Mouse (Mus musculus) spleen, embryonic (tissue): Measurements from ENCODE around the gene Pxdn.

ENCODE experiments used
- CTCF ChIA-PET: fragments of 350-600 bp; sonication (Branson Sonifier 250); formaldehyde crosslinking; loops from one replicate; lab custom pipeline; 2022; lab: Charles Lee

Gene Pxdn

DNA sequence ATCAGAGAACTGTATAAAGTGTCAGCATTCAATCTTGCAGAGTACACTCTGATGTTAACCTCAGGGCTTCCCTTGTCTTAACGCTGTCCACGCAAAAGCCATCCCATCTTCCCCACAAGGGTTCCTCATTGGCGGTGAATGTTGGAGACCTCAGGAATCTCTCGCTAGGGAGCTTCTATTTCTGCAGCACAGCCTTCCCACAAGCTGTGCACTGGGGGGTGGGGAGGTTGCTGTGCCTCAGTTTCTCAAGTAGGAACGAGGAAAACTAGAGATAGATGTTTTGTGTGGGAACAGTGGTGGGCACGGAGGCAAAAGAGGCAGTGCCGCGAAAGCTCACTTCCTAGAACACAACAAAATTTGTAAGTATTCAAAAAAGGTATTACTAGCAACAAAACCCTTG is at the start of gene Pxdn:
Gene Pxdn, plus strand, starts transcription at position 301 of the 400 bp plus-strand sequence.
- CTCF ChIA-PET = no interaction called here

DNA sequence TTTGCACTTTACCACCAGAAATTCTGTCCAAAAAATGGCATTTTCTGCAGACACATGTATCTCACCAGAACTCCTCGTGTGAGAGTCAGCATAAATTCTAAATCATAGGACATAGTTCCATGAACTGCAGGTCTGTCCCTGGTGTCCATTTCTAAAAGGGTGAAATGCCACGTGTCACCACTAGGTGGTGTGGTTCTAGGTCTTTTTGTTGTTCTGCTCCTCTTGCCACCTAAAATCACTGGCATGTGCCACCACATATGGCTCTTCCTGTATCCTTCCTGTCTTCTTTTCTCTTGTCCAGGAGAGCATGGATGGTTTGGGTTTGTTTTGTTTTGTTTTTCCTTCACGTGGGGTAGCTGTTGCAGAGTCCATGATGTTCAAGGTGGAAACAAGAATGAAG is 42.7 kb upstream of the Pxdn start:
- CTCF ChIA-PET = no interaction called here

DNA sequence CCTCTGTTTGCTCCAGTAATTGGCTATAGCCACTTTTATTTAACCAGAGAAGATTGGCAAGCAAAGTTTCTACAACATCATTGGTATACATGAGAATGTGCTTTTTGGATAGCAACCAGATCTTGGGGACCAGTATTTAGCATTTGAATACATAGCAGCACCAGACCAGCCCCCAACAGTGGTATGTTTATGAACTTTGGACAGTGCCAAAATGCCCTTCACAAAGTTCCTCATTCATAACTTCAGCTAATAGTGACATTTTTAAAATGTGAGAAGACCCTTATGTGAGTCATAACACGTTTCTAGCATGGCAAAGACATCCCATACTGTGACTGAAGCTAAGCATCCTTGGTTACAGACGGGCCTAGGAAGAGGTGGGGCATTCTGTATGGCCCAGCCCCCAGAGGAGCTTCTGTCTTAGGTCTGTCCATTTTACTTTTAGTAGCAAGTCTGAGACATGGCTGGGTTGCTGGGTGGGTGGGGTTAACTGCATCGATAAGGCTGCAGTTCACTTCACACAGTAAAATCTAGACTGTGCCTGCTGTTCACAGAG is 39.8 kb upstream of the Pxdn start:
- CTCF ChIA-PET = no interaction called here

DNA sequence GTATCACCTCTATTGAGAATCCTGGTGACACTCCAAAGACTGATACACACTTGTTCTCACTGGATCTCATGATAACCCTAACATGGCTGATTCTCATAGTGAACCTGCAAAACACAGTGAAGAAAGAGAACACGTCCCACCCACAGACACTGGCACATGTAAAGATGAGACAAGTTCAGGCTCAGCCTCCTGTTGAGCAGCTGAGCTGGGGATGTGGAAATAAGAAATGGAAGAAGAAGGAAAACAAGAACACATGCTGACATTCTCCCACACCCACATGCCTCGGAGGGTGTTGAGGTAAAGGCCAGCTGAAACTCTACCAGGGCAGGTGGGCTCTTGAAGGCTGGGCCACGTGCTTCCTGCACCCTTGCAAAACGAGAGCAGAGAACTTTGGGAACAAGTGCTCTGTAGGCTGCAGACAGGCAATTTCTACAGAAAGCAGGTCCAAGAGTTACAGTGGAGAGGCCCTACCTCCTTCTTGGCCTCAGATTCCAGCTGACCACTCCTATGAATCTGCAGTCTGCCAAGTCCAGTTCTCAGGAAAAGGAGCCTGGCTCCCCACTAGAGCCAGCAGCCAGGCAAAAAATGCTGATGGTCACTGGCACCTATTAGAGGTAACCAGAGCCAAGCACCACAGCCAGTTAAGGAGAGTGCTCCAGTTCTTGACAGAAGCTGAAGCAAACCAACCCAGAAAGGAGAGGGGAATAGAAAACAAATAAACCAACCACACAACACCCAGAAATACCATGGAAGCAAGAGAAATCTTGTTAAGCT is 33.1 kb upstream of the Pxdn start:
- CTCF ChIA-PET = no interaction called here

DNA sequence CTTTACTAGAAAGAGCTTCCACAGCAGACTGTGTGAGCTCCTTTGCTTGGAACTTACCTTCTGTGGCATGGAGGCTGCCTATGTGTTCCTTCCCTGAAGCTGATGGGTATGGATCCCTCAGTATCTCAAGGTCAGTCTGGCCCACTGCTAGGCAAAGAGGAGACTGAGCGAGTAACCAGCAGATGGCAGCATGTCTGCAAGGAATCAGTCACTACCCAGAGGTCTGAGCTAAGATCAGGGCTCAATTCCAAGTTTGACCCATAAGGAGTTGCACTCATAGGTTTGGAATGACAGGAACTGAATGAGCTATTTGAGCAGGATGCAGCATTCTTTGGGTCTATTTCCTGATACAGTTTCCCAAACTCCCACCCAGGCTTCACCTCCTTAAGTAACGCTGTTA is 30.4 kb upstream of the Pxdn start:
- CTCF ChIA-PET = no interaction called here

DNA sequence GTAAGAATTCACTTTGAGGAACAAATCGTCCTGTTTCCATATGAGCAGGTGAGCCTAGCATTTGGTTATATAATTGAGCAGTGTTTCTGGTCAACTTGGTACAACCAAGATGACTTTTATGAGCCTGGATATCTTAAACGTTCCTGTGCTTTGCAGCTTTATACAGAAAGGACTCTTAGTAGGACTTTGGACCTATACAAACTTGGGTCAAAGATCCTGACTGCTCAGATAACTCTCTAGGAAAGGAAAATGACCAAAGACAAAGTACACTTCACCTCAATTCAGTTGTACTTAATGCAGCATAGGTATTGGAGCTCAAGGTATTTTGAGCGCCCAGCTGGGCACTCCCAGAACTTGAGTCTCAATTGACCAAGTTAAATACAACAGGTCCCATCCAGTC is 21.3 kb upstream of the Pxdn start:
- CTCF ChIA-PET = no interaction called here

DNA sequence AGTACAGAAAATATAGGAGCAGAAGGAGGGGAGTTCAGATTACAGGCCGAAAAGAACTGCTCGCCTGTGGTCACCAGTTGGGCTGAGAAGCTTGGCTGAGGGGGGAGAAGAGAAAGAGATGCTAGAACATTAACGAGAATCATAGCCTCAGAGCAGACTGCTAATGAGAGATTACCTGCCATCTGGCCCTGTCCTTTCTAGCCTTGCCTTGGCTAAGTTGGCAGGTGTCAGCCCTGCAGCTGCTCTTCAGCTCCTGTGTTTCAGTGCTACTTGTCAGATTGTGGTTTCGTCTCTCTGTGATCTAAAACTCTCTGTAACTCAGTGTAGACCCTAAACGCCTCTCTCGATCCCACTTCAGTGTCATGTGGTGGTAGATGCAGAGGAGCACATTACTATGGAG is 20.6 kb upstream of the Pxdn start:
- CTCF ChIA-PET = no interaction called here

DNA sequence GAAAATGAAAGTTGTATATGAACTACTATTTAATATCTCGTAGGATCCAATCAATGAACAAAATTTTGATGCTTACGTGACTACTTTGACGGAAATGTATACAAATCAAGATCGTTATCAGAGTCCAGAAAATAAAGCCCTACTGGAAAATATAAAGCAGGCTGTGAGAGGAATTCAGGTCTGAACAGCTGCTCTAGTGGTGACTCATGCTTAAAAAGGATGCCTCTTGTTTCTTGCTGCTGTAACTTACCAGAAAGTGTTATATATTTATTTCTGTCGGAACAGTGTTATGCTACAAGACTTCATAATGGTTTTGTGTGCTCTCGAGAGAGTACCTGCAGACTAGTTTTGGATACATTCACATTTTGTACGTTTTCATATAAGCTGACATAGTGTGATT is 17.1 kb upstream of the Pxdn start:
- CTCF ChIA-PET = no interaction called here

DNA sequence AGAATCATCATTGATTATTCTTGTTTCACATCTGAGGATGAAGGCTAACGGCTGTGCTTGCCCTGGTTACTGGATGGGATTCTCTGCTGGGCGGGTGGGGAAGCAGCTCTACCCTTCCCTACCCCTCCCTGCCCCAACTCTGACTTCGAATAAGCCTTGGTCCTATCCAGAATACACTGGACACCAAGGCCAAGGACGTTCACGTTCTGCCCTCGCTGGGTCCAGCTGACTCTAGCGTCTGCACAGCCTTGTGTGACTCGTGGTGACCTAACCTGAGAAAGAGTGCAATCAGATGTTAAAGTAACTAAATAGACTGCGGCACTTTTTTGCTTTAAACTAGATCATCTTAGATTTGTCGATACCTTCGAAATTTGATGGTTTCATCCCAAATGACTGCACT is 15.9 kb upstream of the Pxdn start:
- CTCF ChIA-PET = no interaction called here

DNA sequence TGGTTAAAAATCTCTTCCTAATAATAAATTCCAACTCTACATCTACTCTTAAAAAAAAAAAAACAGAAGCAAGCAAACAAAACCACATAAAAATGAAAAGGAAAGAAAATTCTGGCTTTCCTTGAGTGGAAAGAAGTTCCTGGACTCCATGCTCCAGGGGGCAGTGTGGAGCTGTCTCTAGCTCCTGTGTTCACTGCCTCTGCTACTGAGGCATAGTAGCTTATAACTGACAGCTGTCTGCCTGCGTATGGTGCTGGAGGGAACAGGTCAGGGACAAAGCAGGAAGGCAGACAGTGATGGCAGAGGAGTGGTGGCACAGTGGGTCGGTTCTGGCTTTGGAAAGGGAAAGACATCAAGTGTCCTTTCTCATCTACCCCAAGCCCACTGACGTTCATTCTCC is 10.5 kb upstream of the Pxdn start:
- CTCF ChIA-PET = no interaction called here

DNA sequence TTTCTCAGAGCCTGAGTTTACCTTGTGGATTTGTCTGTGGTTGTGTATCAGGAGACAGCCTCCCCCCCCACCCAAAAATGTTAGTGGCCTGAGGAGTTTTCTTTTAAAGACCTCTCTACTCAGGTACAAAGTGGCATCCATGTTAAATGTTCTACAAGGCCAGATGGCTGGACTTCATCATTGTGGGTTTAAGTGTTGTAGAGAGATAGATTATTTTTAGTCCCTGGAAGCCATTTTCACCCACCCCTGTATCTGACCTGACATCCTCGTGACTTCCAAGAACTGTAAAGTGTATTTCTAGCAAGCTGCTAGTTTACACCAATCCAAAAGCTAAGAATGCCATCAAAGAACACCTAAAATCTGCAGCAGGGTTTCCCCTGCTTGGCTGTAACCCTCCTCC is 6.8 kb upstream of the Pxdn start:
- CTCF ChIA-PET = no interaction called here

DNA sequence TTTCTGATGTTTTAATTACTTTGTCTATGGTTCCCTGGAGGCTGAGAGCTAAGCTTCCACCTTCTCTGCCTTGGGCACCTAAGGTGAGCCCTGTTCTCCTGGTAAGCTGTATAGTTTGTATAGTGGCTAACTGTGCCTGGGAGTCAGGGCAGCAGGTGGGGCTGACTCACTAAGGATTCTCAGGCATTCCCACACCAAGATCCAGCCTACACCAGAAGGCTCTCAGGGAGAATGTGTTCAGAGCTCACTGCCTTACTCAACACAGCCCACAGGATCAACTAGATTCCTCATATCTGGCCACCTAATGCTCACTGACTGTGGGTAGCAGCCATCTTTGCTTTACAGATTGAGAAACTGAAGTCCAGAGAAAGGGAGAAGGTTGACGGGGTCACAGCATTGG is 4.5 kb upstream of the Pxdn start:
- CTCF ChIA-PET = no interaction called here

DNA sequence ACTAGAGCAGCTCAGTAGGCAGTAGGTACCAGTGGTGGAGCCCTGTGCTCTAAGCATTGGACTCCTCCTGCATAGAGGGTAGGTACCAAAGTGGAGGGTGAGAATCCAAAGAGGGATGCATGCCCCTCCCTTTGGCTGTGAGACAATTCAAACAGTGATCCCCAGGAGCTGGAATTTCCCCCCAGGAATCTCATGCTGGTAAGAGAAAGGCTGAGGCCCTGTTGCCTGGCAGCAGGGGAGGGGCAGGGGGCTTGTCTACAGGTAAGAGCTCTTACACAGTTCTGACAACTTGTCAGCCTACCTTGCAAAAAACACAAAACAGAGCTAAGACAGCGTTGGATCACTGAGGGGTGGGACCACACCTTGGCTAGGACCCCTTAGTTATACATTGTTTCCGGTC is 3.9 kb upstream of the Pxdn start:
- CTCF ChIA-PET = no interaction called here

DNA sequence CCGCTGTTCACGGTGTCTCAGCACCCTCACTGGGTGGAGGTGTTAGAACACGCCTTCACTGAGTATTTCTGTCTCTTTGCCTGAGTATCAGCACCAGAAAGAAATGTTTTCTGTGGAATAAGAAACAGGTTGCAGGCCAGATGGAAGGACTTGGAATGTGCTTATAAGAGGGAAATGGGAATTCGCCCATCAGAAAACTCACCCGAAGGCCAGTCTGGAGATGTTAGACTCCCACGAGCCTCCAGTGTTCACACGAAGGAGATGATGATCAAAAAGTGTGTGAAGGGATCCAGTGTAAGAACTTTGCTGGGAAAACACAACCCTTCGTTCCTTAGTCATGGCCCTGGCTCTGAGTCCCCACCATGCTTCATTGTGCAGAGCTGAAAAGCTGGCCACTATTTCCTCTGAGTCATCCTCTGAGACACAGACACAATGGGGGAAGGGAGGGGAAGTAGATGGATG is 3.3 kb upstream of the Pxdn start:
- CTCF ChIA-PET = no interaction called here

DNA sequence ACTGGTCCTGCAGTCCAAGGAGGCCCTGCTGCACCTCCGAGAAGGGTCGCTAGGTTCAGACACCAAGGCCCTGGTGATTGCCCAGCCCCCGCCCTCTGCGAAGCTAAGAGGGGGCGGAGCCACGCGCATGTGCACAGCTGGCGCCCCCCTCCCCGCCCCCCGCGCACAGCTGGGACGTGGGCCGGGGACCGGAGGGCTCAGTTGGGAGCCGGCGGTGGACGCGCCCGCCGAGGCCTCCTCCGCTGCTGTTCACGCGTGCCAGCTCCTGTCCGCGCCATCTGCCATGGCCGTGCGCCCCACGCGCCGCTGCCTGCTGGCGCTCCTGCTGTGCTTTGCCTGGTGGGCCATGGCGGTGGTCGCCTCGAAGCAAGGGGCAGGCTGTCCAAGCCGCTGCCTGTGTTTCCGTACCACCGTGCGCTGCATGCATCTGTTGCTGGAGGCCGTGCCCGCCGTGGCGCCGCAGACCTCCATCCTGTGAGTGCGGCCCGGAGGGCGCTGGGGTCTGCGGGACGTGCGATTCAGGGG is 505 bp downstream of the Pxdn start:
- CTCF ChIA-PET = no interaction called here

DNA sequence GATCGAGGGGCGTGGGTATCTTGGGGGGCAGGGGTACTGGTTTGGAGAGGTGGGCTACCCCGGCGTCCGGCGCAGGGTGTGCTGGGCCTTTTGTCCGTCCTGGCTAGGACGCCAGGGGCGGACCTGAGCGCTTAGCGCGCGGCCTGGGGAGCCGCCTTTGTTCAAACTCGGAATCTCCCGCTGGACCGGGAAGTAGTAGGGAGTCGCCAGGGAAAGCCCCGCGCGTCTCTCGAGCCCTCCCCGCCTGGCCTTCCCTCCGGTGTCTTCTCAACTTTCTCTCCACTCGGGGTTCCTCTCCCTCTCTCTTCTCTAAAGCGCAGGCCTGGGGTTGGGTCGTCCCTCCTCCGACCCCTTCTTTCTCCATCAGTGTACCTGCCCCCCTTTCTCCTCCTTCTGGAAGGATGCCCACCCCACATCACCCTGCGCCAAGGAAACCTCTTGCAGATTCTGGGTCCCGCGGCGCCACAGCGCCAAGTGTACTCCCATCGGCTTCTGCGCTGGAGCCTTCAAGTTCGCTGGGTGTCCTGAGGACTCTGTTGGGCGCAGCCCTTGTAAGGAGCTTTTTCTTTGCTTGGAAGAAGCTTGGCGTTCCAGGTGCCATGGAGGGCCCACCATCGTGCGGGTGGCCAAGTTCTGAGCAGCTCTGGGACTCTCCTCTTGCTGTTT is 1.1 kb downstream of the Pxdn start:
- CTCF ChIA-PET = no interaction called here

DNA sequence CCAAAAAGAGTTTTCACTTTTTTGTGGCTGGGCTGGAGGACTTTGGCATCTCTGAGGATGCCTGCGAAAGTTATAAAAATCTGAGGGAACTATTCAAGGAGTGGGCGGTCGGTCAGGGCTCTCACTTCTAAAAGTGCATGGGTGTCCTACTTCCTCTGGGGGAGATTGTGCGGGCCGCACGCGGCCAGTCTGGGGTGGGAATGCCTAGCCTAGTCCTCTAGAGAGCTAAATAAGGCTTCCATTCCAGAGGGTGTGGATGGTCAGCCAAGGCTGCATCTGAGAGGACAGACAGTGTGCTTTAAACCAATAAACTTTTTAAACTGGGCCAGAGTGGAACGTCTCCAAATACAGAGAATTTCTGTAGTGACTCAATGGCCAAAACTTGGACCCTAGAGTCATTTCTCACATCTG is 1.9 kb downstream of the Pxdn start:
- CTCF ChIA-PET = no interaction called here

DNA sequence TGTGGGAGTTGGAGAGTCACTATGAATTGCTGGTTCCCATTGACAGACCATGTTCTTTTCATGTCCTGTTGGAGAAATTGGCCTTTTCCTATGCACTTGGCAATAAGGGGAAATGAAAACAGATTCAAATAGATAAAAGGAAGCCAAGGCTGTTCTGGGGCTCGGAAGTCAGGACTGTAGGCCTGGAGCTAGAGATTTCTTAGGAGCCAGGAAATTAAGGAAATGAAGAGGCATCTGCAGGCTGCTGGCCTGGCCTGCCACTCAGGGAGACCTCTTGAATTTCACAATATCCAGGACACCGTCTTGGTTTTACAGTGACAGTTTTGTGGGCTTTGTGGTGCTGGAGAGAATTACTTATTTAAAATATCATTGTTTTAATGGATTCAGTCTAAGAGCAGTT is 5.0 kb downstream of the Pxdn start:
- CTCF ChIA-PET = no interaction called here

DNA sequence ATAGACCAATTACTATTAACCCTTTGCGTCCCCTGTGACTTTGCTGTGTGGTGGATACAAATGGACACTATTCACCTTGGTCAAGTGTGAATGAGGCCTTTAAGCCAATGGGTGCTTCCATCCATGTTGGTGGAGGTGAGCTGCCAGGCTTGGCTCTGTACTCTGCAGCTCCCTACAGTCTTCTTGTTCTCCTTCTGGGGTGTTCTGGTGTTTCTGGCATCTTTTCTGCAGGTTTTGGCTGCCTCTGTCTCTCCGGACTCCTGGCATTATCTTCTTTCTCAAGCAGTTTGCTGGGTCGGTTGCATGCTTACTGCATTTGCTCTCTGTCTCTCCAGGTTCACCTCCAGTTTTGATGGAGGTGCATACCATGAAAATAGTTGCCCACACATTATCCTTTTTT is 7.2 kb downstream of the Pxdn start:
- CTCF ChIA-PET = no interaction called here

DNA sequence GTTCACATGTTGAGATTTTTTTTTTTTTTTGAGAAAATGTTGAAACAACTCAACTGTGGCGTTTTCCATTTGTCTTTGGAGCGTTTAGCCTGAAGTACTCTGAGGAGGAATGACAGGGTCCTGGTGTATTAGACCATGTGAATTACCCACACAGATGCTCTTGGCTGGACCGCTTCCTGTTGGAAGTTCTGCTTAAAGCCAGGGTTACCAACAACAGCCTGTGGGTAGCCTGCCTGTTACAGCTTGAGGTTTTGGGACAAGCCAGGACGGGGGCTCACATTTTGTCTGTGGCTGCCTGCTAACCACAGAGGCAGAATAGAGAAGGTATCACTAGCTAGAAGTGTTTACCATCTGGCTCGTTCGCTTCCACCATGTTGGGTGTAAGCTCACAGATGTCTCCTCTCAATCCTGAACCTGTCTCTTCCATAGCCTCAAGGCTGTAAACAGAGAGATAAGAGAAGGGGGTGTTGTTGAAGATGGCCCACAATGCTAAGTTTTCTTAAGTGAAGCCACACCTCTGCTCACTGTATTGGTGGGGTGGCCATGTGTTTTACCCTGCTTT is 7.9 kb downstream of the Pxdn start:
- CTCF ChIA-PET = no interaction called here

DNA sequence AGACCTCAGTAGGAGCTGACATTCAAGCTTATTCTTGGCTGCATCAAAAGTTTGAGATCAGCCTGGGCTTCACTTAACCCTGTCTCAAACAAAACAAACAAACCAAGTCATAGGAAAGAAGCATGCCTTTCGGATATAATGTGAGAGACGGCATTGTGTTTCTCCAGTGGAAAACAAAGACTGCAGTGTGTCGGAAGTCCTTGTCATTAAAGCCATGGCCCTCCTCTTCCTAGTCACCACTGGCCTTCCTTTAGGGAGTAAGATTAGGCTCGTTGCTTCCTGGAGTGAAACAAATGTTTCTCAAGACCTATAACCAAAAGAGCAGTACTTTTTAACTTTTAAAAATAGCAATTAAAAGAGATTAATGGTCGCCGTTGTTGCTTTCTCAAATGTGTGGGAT is 13.6 kb downstream of the Pxdn start:
- CTCF ChIA-PET = no interaction called here

DNA sequence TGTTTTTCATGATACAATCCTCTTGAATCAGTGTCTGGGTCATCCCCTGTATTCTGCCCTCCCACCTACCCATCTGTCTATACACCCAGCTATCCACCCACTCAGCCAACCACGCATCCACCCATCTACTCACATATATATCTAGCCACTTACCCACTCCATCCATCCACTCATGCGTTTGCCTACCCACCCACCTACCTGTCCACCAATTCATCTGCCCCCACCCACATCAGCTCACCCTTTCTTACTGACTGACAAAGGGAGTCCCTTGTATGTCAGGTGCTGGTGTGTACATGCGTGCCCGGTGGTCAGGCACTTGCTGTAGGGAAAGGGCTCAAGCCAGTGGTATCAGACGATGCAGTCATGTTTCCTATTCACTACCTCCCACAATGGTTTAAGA is 14.1 kb downstream of the Pxdn start:
- CTCF ChIA-PET = no interaction called here

DNA sequence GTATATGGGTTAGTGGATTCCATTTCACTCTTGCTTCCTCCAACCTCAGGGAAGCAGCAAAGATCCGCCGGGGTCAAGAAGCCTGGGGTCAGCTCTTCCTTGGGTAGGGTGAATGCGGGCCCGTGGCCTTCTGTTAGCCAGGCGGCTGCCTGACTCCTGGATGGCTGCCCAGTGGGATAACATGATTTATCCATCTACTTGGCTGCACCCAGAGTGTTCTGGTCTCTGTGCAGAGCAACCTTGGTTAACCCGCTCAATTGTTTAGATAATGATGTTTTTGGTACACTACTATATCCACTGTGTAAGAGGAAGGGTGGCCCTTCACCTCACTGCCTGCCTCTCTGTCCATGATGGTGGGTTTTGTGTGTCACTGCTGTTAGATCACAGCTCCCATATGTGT is 14.7 kb downstream of the Pxdn start:
- CTCF ChIA-PET = no interaction called here
